Mouse (Mus musculus) midbrain, embryonic 11.5 days (tissue): ENCODE data around the gene 4833439L19Rik. TPM values are rescaled to one million over a fixed set of nuclear protein-coding genes. Genes with fewer than 3 reads are reported as not detected.

Experiments
- ATAC-seq: fragments of 200-750 bp; cut with Nextera tagmentation; 2 replicates; pipeline ENCODE4 v1.8.0; 2017; ENCODE audit warnings: moderate TSS enrichment, moderate library complexity; ENCODE audit not compliant: low FRiP score
- DNase-seq: peaks from one replicate; pipeline ENCODE4 v3.0.0; 2015; ENCODE audit warnings: low spot score; ENCODE audit errors: missing footprints
- H3K27ac ChIP-seq: fragments of 300-500 bp; sonication (generic); 2 replicates; pipeline ENCODE4 v1.5.1; 2014; ENCODE audit warnings: low read depth, low read length
- H3K27me3 ChIP-seq: fragments of 300-500 bp; sonication (generic); 2 replicates; pipeline ENCODE4 v1.6.1; 2014; ENCODE audit warnings: mild to moderate bottlenecking, low read length, moderate library complexity, mixed read lengths; ENCODE audit not compliant: control insufficient read depth, insufficient read depth
- H3K36me3 ChIP-seq: fragments of 300-500 bp; sonication (generic); 2 replicates; pipeline ENCODE4 v1.6.1; 2014; ENCODE audit warnings: mild to moderate bottlenecking, low read length, moderate library complexity, mixed read lengths; ENCODE audit not compliant: control insufficient read depth, insufficient read depth
- H3K4me1 ChIP-seq: fragments of 300-500 bp; sonication (generic); 2 replicates; pipeline ENCODE4 v1.6.1; 2014; ENCODE audit warnings: low read length; ENCODE audit not compliant: control insufficient read depth, insufficient read depth
- H3K4me2 ChIP-seq: fragments of 300-500 bp; sonication (generic); 2 replicates; pipeline ENCODE4 v1.6.1; 2014; ENCODE audit warnings: mild to moderate bottlenecking, moderate library complexity
- H3K4me3 ChIP-seq: fragments of 300-500 bp; sonication (generic); 2 replicates; pipeline ENCODE4 v1.5.1; 2014; ENCODE audit warnings: low read depth, low read length
- H3K9ac ChIP-seq: fragments of 300-500 bp; sonication (generic); 2 replicates; pipeline ENCODE4 v1.6.1; 2014; ENCODE audit warnings: low read length
- H3K9me3 ChIP-seq: fragments of 300-500 bp; sonication (generic); 2 replicates; pipeline ENCODE4 v1.6.1; 2016; ENCODE audit warnings: low read length; ENCODE audit not compliant: control insufficient read depth
- WGBS: fragments of 180-500 bp; shearing (Covaris S2); extraction: QIAGEN DNeasy Blood & Tissue Kit; methylation state at CpG from one replicate; pipeline ENCODE4 v1.1.7; 2014; 5-methylcytosine and 5-hydroxymethylcytosine counted together
- polyA plus RNA-seq: library from polyadenylated mRNA; unstranded; fragments of >200 nt; fragmentation: Nextera tagmentation; extraction: Ambion mirVana; gene quantifications from 2 replicates; pipeline ENCODE4 v1.2.1, GENCODE M21; 2014

4833439L19Rik gene
- polyA plus RNA-seq, 1 experiment from 2014 or later, result 263 TPM

DNA sequence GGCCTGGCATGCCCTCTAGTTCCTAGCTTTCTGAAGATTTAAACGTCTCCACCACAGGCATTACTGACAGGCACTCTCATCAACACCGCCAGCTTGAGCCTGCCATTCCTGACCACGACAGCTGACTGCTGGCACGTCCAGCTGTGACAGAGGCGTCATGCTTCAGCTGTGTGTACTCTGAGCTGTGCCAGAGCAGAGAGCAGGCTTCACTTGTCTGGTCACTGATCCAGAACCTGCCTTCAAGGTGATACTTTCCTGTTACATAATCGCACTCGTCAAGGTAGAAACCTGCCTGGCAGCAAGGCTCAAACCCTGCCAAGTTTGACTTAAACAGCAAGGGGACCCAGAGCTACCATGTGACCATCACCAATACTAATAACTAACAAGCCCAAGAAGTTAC is 2.7 kb downstream of the 4833439L19Rik start:
- Histone ChIP-seq H3K36me3 (peaks cover 24% of the 10 kb centered on the region), H3K9ac (no peak overlapping the region), H3K4me3 (no peak overlapping the region), H3K4me2 (no peak overlapping the region), H3K27me3 (no peaks in the 10 kb centered on the region), H3K27ac (no peak overlapping the region), H3K9me3 (no peaks in the 10 kb centered on the region), H3K4me1 (peaks cover 10% of the 10 kb centered on the region)
- no peak for DNase-seq
- 85% methylated on average over 7 of the region's 7 CpGs for WGBS
- no peak for ATAC-seq

- Histone ChIP-seq H3K36me3 (peaks cover 35% of the 10 kb centered on the region), H3K9ac (no peak overlapping the region)
- no peak for ATAC-seq
Measured at GRCm38 (mm10) chr13:54560608-54561007, 4.6 kb downstream of the 4833439L19Rik start.

GRCm38 (mm10) chr13:54559656-54560055 is 5.6 kb downstream of the 4833439L19Rik start:
- no peak overlapping the region for H3K9ac ChIP-seq
- DNase-seq (no peak), ATAC-seq (no peak)
- H3K9me3 ChIP-seq, result no peaks in the 10 kb centered on the region
- H3K4me1 ChIP-seq, result peaks cover 7% of the 10 kb centered on the region
- no peaks in the 10 kb centered on the region for H3K27me3 ChIP-seq
- H3K4me2 ChIP-seq, result no peak overlapping the region
- WGBS, result 92% methylated on average over 2 of the region's 2 CpGs
- no peak overlapping the region for H3K4me3 ChIP-seq
- peaks cover 35% of the 10 kb centered on the region for H3K36me3 ChIP-seq
- H3K27ac ChIP-seq, result no peak overlapping the region

More at GRCm38 (mm10) chr13:54560608-54561007, 4.6 kb downstream of the 4833439L19Rik start:
- Histone ChIP-seq H3K27ac (no peak overlapping the region), H3K4me2 (no peak overlapping the region), H3K27me3 (no peaks in the 10 kb centered on the region), H3K4me1 (peaks cover 8% of the 10 kb centered on the region), H3K9me3 (no peaks in the 10 kb centered on the region), H3K4me3 (no peak overlapping the region)
- WGBS, result 97% methylated on average over 7 of the region's 7 CpGs
- no peak for DNase-seq

- Histone ChIP-seq H3K4me2 (no peak overlapping the region), H3K9ac (no peak overlapping the region), H3K4me1 (no peaks in the 10 kb centered on the region), H3K9me3 (no peaks in the 10 kb centered on the region), H3K27me3 (no peaks in the 10 kb centered on the region), H3K36me3 (peaks cover 40% of the 10 kb centered on the region), H3K4me3 (no peak overlapping the region), H3K27ac (no peak overlapping the region)
- 96% methylated on average over 1 of the region's 1 CpGs for WGBS
- ATAC-seq, result no peak
- no peak for DNase-seq
Measured at GRCm38 (mm10) chr13:54557652-54558051, 7.6 kb downstream of the 4833439L19Rik start.

DNA sequence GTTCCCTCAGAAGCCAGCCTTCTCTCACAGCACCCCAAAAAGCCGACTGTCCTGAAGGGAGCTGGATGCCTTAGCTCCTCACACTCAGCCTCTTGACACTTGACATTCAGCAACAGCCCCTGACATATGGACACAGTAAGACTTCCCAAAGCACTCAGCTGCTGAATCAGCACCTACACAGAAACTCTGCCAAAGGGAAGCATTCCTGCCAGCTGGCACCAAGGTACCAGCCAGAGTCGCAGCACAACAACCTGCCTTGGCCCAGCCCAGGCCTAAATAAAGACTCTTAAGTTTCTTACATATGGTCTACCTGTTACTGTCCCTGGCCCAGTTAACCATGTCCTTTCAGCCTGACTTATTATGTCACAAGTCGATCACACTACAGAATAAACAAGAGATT is 8.4 kb downstream of the 4833439L19Rik start:
- H3K27ac ChIP-seq, result no peak overlapping the region
- no peak overlapping the region for H3K9ac ChIP-seq
- no peak overlapping the region for H3K4me3 ChIP-seq
- WGBS, result 88% methylated on average over 3 of the region's 3 CpGs
- H3K9me3 ChIP-seq, result no peaks in the 10 kb centered on the region
- H3K4me2 ChIP-seq, result no peak overlapping the region
- DNase-seq, result no peak
- H3K36me3 ChIP-seq, result peaks cover 41% of the 10 kb centered on the region
- ATAC-seq, result no peak
- H3K27me3 ChIP-seq, result no peaks in the 10 kb centered on the region
- H3K4me1 ChIP-seq, result no peaks in the 10 kb centered on the region

DNA sequence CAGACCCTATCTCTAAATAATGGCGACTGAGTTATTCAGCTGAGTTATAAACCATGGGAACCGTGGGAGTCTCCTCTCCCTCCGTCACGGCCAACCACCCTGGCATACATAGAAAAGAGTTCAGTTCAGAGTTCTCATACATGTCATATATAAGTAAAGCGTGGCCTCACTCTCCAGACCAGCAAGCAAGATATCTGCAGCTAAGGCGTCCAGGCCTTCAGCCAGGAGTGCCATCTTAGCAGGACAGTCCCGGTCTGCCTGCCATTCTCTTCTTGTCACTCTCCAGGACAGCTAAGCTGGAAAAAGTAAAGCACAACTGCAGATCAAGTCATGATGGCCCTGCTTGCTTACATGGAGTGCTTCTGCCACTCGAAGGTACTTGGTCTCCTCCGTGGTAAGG is 9.1 kb downstream of the 4833439L19Rik start:
- Histone ChIP-seq H3K9me3 (no peaks in the 10 kb centered on the region), H3K4me1 (no peaks in the 10 kb centered on the region), H3K27ac (no peak overlapping the region), H3K36me3 (peaks cover 44% of the 10 kb centered on the region), H3K4me2 (no peak overlapping the region), H3K9ac (no peak overlapping the region), H3K27me3 (no peaks in the 10 kb centered on the region), H3K4me3 (no peak overlapping the region)
- DNase-seq, result peak; percentile 67
- no peak for ATAC-seq
- 93% methylated on average over 9 of the region's 9 CpGs for WGBS

DNA sequence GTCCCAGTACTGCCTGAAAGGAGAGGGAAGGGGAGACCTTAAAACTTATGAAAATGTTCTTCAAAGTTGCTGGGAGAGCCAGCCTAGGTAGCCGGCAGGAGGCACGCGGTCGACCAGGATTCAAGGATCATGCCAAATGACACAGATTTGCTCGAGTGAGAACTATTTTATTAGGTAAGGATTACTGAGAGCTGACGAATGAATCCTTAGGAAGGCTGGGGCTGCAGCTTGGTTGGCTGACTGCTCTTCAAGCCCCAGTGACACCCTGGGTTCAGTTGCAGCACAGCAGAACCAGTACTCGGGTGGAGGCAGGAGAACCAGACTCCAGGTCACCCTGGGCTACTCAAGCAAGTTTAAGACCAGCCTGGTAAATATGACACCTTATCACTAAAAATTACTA is 17.2 kb downstream of the 4833439L19Rik start:
- no peaks in the 10 kb centered on the region for H3K4me1 ChIP-seq
- no peak overlapping the region for H3K9ac ChIP-seq
- peaks cover 16% of the 10 kb centered on the region; the same call in 1 of the 2 replicates for H3K36me3 ChIP-seq
- no peaks in the 10 kb centered on the region for H3K27me3 ChIP-seq
- 86% methylated on average over 7 of the region's 7 CpGs for WGBS
- ATAC-seq, result no peak
- H3K4me3 ChIP-seq, result no peak overlapping the region
- no peaks in the 10 kb centered on the region for H3K9me3 ChIP-seq
- no peak overlapping the region for H3K4me2 ChIP-seq
- no peak for DNase-seq
- H3K27ac ChIP-seq, result no peak overlapping the region

DNA sequence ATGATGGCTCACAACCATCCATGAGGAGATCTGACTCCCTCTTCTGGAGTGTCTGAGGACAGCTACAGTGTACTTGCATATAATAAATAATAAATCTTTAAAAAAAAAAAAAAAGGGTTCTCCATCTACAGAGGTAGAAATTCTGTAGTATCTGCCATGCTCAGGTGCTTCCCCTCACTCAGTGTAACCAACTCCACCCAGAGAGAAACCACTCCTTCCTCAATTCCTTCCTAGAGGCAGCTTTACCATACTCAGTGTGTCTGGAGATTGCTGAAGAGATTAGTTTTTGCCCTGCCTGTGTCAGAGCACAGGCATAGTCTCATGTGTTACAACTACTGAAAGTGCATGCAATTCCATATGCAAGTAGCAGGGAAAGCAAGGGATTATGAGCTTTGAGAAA is 33.1 kb downstream of the 4833439L19Rik start:
- no peak for ATAC-seq
- no peak overlapping the region for H3K27ac ChIP-seq

GRCm38 (mm10) chr13:54527140-54527539 is 38.1 kb downstream of the 4833439L19Rik start:
- no peak overlapping the region for H3K9ac ChIP-seq
- H3K4me1 ChIP-seq, result no peaks in the 10 kb centered on the region
- no peaks in the 10 kb centered on the region for H3K9me3 ChIP-seq
- H3K4me3 ChIP-seq, result no peak overlapping the region
- peaks cover 29% of the 10 kb centered on the region for H3K36me3 ChIP-seq
- no peaks in the 10 kb centered on the region for H3K27me3 ChIP-seq
- H3K27ac ChIP-seq, result no peak overlapping the region
- WGBS, result 92% methylated on average over 6 of the region's 6 CpGs
- no peak overlapping the region for H3K4me2 ChIP-seq
- DNase-seq, result no peak
- no peak for ATAC-seq

More for the DNA sequence above, 33.1 kb downstream of the 4833439L19Rik start:
- no peaks in the 10 kb centered on the region for H3K4me1 ChIP-seq
- H3K9ac ChIP-seq, result no peak overlapping the region
- no peaks in the 10 kb centered on the region for H3K27me3 ChIP-seq
- DNase-seq, result no peak
- H3K36me3 ChIP-seq, result peaks cover 13% of the 10 kb centered on the region; the same call in 1 of the 2 replicates
- H3K4me2 ChIP-seq, result no peak overlapping the region
- no peak overlapping the region for H3K4me3 ChIP-seq
- no peaks in the 10 kb centered on the region for H3K9me3 ChIP-seq

DNA sequence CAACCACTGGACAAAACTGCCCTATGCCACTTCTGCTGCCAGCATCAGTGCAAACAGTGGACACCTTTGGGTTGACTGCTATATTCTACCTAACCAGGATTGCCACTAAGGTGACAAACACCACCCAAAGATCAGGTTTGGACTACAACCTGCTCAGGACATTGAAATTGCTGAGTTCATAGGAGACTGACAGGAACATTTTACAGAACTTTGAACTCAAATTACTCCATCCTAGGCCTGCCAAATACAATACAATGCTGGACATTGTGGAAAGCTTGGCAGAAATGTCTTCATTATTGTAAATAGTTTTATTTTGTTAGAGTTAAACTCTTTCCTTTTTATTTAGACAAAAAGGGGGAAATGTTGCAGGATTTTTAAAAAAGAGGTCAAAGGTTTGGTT is 44.1 kb downstream of the 4833439L19Rik start:
- no peak for ATAC-seq
- no peaks in the 10 kb centered on the region for H3K4me1 ChIP-seq

More for the DNA sequence above, 44.1 kb downstream of the 4833439L19Rik start:
- no peaks in the 10 kb centered on the region for H3K9me3 ChIP-seq
- no peak overlapping the region for H3K9ac ChIP-seq
- H3K4me3 ChIP-seq, result no peak overlapping the region
- no peak overlapping the region for H3K4me2 ChIP-seq
- no peak for DNase-seq
- H3K36me3 ChIP-seq, result peaks cover 13% of the 10 kb centered on the region
- H3K27me3 ChIP-seq, result no peaks in the 10 kb centered on the region
- no peak overlapping the region for H3K27ac ChIP-seq
